Mouse (Mus musculus) midbrain, embryonic 11.5 days (tissue): Measurements from ENCODE around the gene 4930519G04Rik. TPM values are rescaled to one million over a fixed set of nuclear protein-coding genes. Genes with fewer than 3 reads are reported as not detected.
"Not testable (repeated sequence)": the region's sequence is repeated elsewhere in the genome, so short reads cannot be mapped to it uniquely, and the experiment has no call there.

Source experiments
- ATAC-seq: fragments of 200-750 bp; cut with Nextera tagmentation; 2 replicates; pipeline ENCODE4 v1.8.0; 2017; ENCODE audit warnings: moderate TSS enrichment, moderate library complexity; ENCODE audit not compliant: low FRiP score
- DNase-seq: peaks from one replicate; pipeline ENCODE4 v3.0.0; 2015; ENCODE audit warnings: low spot score; ENCODE audit errors: missing footprints
- H3K27ac ChIP-seq: fragments of 300-500 bp; sonication (generic); 2 replicates; pipeline ENCODE4 v1.5.1; 2014; ENCODE audit warnings: low read depth, low read length
- H3K27me3 ChIP-seq: fragments of 300-500 bp; sonication (generic); 2 replicates; pipeline ENCODE4 v1.6.1; 2014; ENCODE audit warnings: mild to moderate bottlenecking, low read length, moderate library complexity, mixed read lengths; ENCODE audit not compliant: control insufficient read depth, insufficient read depth
- H3K36me3 ChIP-seq: fragments of 300-500 bp; sonication (generic); 2 replicates; pipeline ENCODE4 v1.6.1; 2014; ENCODE audit warnings: mild to moderate bottlenecking, low read length, moderate library complexity, mixed read lengths; ENCODE audit not compliant: control insufficient read depth, insufficient read depth
- H3K4me1 ChIP-seq: fragments of 300-500 bp; sonication (generic); 2 replicates; pipeline ENCODE4 v1.6.1; 2014; ENCODE audit warnings: low read length; ENCODE audit not compliant: control insufficient read depth, insufficient read depth
- H3K4me2 ChIP-seq: fragments of 300-500 bp; sonication (generic); 2 replicates; pipeline ENCODE4 v1.6.1; 2014; ENCODE audit warnings: mild to moderate bottlenecking, moderate library complexity
- H3K4me3 ChIP-seq: fragments of 300-500 bp; sonication (generic); 2 replicates; pipeline ENCODE4 v1.5.1; 2014; ENCODE audit warnings: low read depth, low read length
- H3K9ac ChIP-seq: fragments of 300-500 bp; sonication (generic); 2 replicates; pipeline ENCODE4 v1.6.1; 2014; ENCODE audit warnings: low read length
- H3K9me3 ChIP-seq: fragments of 300-500 bp; sonication (generic); 2 replicates; pipeline ENCODE4 v1.6.1; 2016; ENCODE audit warnings: low read length; ENCODE audit not compliant: control insufficient read depth
- WGBS: fragments of 180-500 bp; shearing (Covaris S2); extraction: QIAGEN DNeasy Blood & Tissue Kit; methylation state at CpG from one replicate; pipeline ENCODE4 v1.1.7; 2014; 5-methylcytosine and 5-hydroxymethylcytosine counted together
- polyA plus RNA-seq: library from polyadenylated mRNA; unstranded; fragments of >200 nt; fragmentation: Nextera tagmentation; extraction: Ambion mirVana; gene quantifications from 2 replicates; pipeline ENCODE4 v1.2.1, GENCODE M21; 2014

Gene 4930519G04Rik
- not detected in 2 replicates for polyA plus RNA-seq

DNA sequence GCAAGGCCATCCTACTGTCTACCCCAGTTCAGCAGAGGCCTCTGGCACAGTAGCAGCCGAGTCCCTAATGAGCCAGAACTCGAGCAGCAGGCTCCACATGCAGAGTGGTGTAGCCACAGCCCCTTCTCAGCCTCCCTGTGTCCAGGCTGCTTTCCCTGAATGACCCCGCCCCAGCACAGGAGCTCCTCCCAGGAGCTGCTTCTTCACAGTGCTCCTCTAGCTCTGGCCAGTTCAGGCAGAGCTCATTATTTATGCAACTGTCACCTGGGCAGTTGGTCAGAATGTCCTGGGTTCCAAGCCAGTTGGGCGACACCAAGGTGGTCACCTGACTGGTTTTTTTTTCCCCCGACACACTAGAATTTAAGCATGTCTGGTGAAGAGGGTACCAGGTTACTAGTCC is at the start of gene 4930519G04Rik:
Gene 4930519G04Rik, plus strand, starts transcription at position 301 of the 400 bp plus-strand sequence.
- not testable (repeated sequence) for H3K9ac ChIP-seq, H3K4me1 ChIP-seq, H3K27ac ChIP-seq, H3K4me3 ChIP-seq, H3K27me3 ChIP-seq, H3K36me3 ChIP-seq, H3K4me2 ChIP-seq, ATAC-seq, DNase-seq, H3K9me3 ChIP-seq
- 76% methylated on average over 3 of the region's 5 CpGs for WGBS

- peak; percentile 75 for DNase-seq
- Histone ChIP-seq H3K4me3 (no peak overlapping the region), H3K36me3 (peaks cover 14% of the 10 kb centered on the region), H3K4me2 (no peak overlapping the region), H3K9ac (no peak overlapping the region), H3K9me3 (no peaks in the 10 kb centered on the region), H3K27me3 (no peaks in the 10 kb centered on the region), H3K27ac (no peak overlapping the region), H3K4me1 (no peaks in the 10 kb centered on the region)
- 85% methylated on average over 13 of the region's 13 CpGs for WGBS
- no peak for ATAC-seq
Observed at GRCm38 (mm10) chr5:114804335-114804734, 49.1 kb upstream of the 4930519G04Rik start.

- Histone ChIP-seq H3K4me2 (no peak overlapping the region), H3K27me3 (no peaks in the 10 kb centered on the region), H3K4me1 (no peaks in the 10 kb centered on the region), H3K36me3 (peaks cover 19% of the 10 kb centered on the region), H3K9me3 (no peaks in the 10 kb centered on the region), H3K9ac (no peak overlapping the region), H3K27ac (no peak overlapping the region), H3K4me3 (no peak overlapping the region)
- 28% methylated on average over 3 of the region's 3 CpGs for WGBS
- DNase-seq (peak; percentile 84), ATAC-seq (no peak)
Observed at GRCm38 (mm10) chr5:114804958-114805357, 48.5 kb upstream of the 4930519G04Rik start.

GRCm38 (mm10) chr5:114805436-114806350 is 47.8 kb upstream of the 4930519G04Rik start:
- Histone ChIP-seq H3K36me3 (peaks cover 19% of the 10 kb centered on the region), H3K9me3 (no peaks in the 10 kb centered on the region), H3K4me1 (no peaks in the 10 kb centered on the region), H3K4me2 (no peak overlapping the region), H3K27ac (no peak overlapping the region; the same call in 1 of the 2 replicates), H3K27me3 (no peaks in the 10 kb centered on the region), H3K9ac (no peak overlapping the region), H3K4me3 (no peak overlapping the region)
- WGBS = 83% methylated on average over 15 of the region's 15 CpGs
- DNase-seq = peak; percentile 76
- ATAC-seq = no peak

DNA sequence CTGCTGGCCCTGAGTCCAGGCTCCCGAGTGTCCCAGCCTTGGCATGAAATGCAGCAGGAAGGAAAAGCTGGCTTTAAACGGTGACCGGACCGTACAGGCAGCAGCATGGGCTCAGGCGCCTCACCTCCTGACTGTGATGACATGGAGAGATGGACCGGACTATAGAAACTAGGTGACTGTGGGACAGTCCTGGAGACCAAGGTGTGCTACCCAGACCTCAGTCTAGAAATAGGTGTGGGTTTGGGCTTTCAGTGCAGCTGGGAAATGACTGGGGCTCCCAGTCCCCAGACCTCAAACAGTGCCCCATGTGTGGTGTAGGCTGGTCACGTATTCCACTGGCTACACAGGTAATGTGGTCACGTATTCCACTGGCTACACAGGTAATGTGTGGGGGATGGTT is 46.8 kb upstream of the 4930519G04Rik start:
- Histone ChIP-seq H3K9me3 (no peaks in the 10 kb centered on the region), H3K27ac (no peak overlapping the region), H3K36me3 (peaks cover 19% of the 10 kb centered on the region), H3K27me3 (no peaks in the 10 kb centered on the region), H3K4me2 (no peak overlapping the region), H3K4me1 (no peaks in the 10 kb centered on the region), H3K9ac (no peak overlapping the region), H3K4me3 (no peak overlapping the region)
- peak; percentile 77 for DNase-seq
- ATAC-seq = no peak
- 84% methylated on average over 8 of the region's 8 CpGs for WGBS

- H3K9ac ChIP-seq = no peak overlapping the region
- no peaks in the 10 kb centered on the region for H3K9me3 ChIP-seq
- H3K36me3 ChIP-seq = peaks cover 19% of the 10 kb centered on the region
- no peaks in the 10 kb centered on the region for H3K27me3 ChIP-seq
- no peak overlapping the region for H3K4me2 ChIP-seq
- WGBS = 49% methylated on average over 9 of the region's 9 CpGs
- no peak for ATAC-seq
- no peaks in the 10 kb centered on the region for H3K4me1 ChIP-seq
- peak; percentile 81 for DNase-seq
- no peak overlapping the region for H3K27ac ChIP-seq
- H3K4me3 ChIP-seq = no peak overlapping the region
Observed at GRCm38 (mm10) chr5:114807063-114807462, 46.4 kb upstream of the 4930519G04Rik start.

DNA sequence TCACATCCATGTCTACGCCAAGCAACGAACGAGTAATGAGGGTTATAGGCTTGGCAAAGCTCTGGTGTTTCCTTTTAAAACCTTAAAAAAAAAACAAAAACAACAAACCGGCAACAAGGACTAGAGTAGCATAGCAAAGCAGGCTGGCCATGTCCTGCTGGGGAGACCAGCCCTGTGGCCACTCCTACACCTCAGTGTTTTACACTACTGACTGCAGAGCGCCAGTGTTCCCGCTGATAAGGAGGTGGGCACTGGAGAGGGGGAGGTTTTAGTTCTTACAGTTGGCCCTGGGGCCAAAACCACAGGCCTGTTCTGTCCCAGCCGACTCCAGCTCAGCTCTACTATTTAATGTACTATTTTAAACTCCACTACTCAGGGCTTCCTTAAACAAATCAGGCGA is 46.0 kb upstream of the 4930519G04Rik start:
- Histone ChIP-seq H3K36me3 (peaks cover 17% of the 10 kb centered on the region), H3K27me3 (no peaks in the 10 kb centered on the region), H3K4me2 (no peak overlapping the region), H3K9me3 (no peaks in the 10 kb centered on the region), H3K27ac (no peak overlapping the region), H3K4me1 (peaks cover under 1% of the 10 kb centered on the region; the same call in 1 of the 2 replicates), H3K9ac (no peak overlapping the region), H3K4me3 (no peak overlapping the region)
- 33% methylated on average over 8 of the region's 8 CpGs for WGBS
- ATAC-seq (no peak), DNase-seq (no peak)

GRCm38 (mm10) chr5:114807893-114808292 is 45.6 kb upstream of the 4930519G04Rik start:
- H3K27me3 ChIP-seq = no peaks in the 10 kb centered on the region
- H3K4me3 ChIP-seq = no peak overlapping the region
- peaks cover 17% of the 10 kb centered on the region for H3K36me3 ChIP-seq
- DNase-seq (peak; percentile 69), ATAC-seq (no peak)
- no peak overlapping the region for H3K9ac ChIP-seq
- H3K9me3 ChIP-seq = no peaks in the 10 kb centered on the region
- WGBS = 72% methylated on average over 6 of the region's 6 CpGs
- no peak overlapping the region for H3K4me2 ChIP-seq
- H3K4me1 ChIP-seq = peaks cover 5% of the 10 kb centered on the region; the same call in 1 of the 2 replicates
- no peak overlapping the region for H3K27ac ChIP-seq

GRCm38 (mm10) chr5:114808385-114808784 is 45.1 kb upstream of the 4930519G04Rik start:
- Histone ChIP-seq H3K4me1 (peaks cover 6% of the 10 kb centered on the region; the same call in 1 of the 2 replicates), H3K9ac (no peak overlapping the region), H3K4me3 (no peak overlapping the region), H3K27me3 (no peaks in the 10 kb centered on the region), H3K36me3 (peaks cover 14% of the 10 kb centered on the region), H3K27ac (no peak overlapping the region), H3K9me3 (no peaks in the 10 kb centered on the region), H3K4me2 (no peak overlapping the region)
- peak; percentile 78 for DNase-seq
- WGBS = 79% methylated on average over 8 of the region's 8 CpGs
- ATAC-seq = no peak
